Comparison of ENCODE assay signal across 8 mouse cellular contexts in genomic region chr13:68707296-68707747, GRCm38 (mm10).
A peak's percentile ranks its signal among the peaks of the same experiment; 100 is the strongest.
DNase-seq lines count a peak whose midpoint lies in the region; ATAC-seq lines count a peak whose summit lies in the region.
"Had no signal": no experiment of that assay in that cellular context is flagged by ENCODE, and none has a peak within 500 bp of the region (broad histone marks: within the 10 kb centered on the region; RNA-seq: fewer than 3 reads in every experiment).

No protein-coding gene starts in this region.

- DNase-seq in adrenal gland, adult 18-20 months (ENCODE audit: low spot score in 2 of 2) = peak; percentile 27 to 30
- DNase-seq in adrenal gland, postnatal 25 days = peak; percentile 71
- DNase-seq in frontal cortex, postnatal 14 days (ENCODE audit: low spot score in 2 of 2) = peak; percentile 49 to 55
- peak; percentile 56 to 65 for DNase-seq in left cerebral cortex, postnatal 36 days (ENCODE audit: low spot score in 2 of 2)
- no peak for DNase-seq in kidney, postnatal 25 days
- DNase-seq in lung, postnatal 25 days (ENCODE audit: low spot score) = no peak

- WGBS in kidney, embryonic 14.5 days = 87% methylated on average over 6 of the region's 6 CpGs

- H3K4me2 ChIP-seq in kidney, embryonic 14.5 days (replicated peaks; ENCODE audit: low read depth, low read length) = no peak overlapping the region

- H3K36me3 ChIP-seq in kidney, embryonic 14.5 days (ENCODE audit: control insufficient read depth, insufficient read depth, low read length) = no peaks in the 10 kb centered on the region

- H3K9ac ChIP-seq in kidney, embryonic 14.5 days (ENCODE audit: low read depth, low read length) = no peak overlapping the region

- ATAC-seq in kidney, embryonic 14.5 days (ENCODE audit: low FRiP score, low TSS enrichment) = no peak

- no peaks in the 10 kb centered on the region for H3K27me3 ChIP-seq in kidney, embryonic 14.5 days (ENCODE audit: control insufficient read depth, insufficient read depth, low read length)
- H3K27me3 ChIP-seq: megakaryocyte, embryonic 14.5 days had no signal

- no peak overlapping the region for H3K4me3 ChIP-seq in kidney, embryonic 14.5 days (ENCODE audit: low read length)
- H3K4me3 ChIP-seq: megakaryocyte, embryonic 14.5 days had no signal

- H3K4me1 ChIP-seq in kidney, embryonic 14.5 days (ENCODE audit: control insufficient read depth, insufficient read depth, low read length) = no peaks in the 10 kb centered on the region
- H3K4me1 ChIP-seq: megakaryocyte, embryonic 14.5 days had no signal

- no peaks in the 10 kb centered on the region for H3K9me3 ChIP-seq in kidney, embryonic 14.5 days (ENCODE audit: control insufficient read depth, low read length)

- no peak overlapping the region for H3K27ac ChIP-seq in kidney, embryonic 14.5 days (ENCODE audit: low read depth, low read length)

- intact Hi-C loops in left cerebral cortex, postnatal 36 days (cut with DNase I) = no loop called here

Comparison
In these comparisons a context has a peak if more than half of its experiments do, and no peak if none do; other contexts are left out.
1. DNase-seq: peak in adrenal gland, adult 18-20 months (2 of 2), adrenal gland, postnatal 25 days (single experiment), frontal cortex, postnatal 14 days (2 of 2) and left cerebral cortex, postnatal 36 days (2 of 2); none in kidney, postnatal 25 days (0 of 2) and lung, postnatal 25 days (single experiment).